Mouse (Mus musculus): ENCODE measurements at regions not wholly inside any gene's neighbourhood (a gene's known extent, or its start where the extent isn't known, plus 50 kb on each side); places are given as distances from the start of the nearest gene placed in this dataset.

- no peak overlapping the region for H3K9ac ChIP-seq (ENCODE audit: insufficient read depth, low read depth)
- H3K79me2 ChIP-seq (replicated peaks; ENCODE audit: control insufficient read depth, extremely low read depth, insufficient read depth, poor library complexity, severe bottlenecking), result no peaks in the 10 kb centered on the region
- no peak overlapping the region for H3K4me3 ChIP-seq (replicated peaks in 1 of 3; ENCODE audit: low read depth in 2 of 3, low read length in 2 of 3, poor library complexity in 1 of 3)
- peaks cover 18% of the 10 kb centered on the region for H3K9me3 ChIP-seq (replicated peaks; ENCODE audit: low read length)
- in situ Hi-C loops (cut with MboI; ENCODE audit: low pct_ligation_motif_present, low pct_unique_long_range_greater_than_20kb, low sequenced_read_pairs) (no loop called here), dilution Hi-C loops (cut with MboI; ENCODE audit: extremely low pct_ligation_motif_present, extremely low pct_unique_long_range_greater_than_20kb, low sequenced_read_pairs) (no loop called here)
- TF ChIP-seq GABPA (IDR thresholded peaks at IDR 0.05; ENCODE audit: insufficient replicate concordance, low read depth, low read length) (no peak), CTCF (conservative IDR thresholded peaks at IDR 0.05 in 1 of 2, IDR thresholded peaks at IDR 0.05 in 1 of 2; ENCODE audit: low read depth in 2 of 2, low read length in 2 of 2) (no peak; a peak in 1 of 4 replicates), EP300 (IDR thresholded peaks at IDR 0.05; ENCODE audit: low read length) (no peak), ELF1 (IDR thresholded peaks at IDR 0.05; ENCODE audit: low read depth, low read length) (no peak), MAX (IDR thresholded peaks at IDR 0.05; ENCODE audit: low read length) (no peak), POLR2A (IDR thresholded peaks at IDR 0.05; ENCODE audit: low read depth, low read length) (no peak), PAX5 (IDR thresholded peaks at IDR 0.05; ENCODE audit: low read length) (no peak), NRF1 (IDR thresholded peaks at IDR 0.05; ENCODE audit: low read depth, low read length) (no peak)
- no peak for DNase-seq (ENCODE audit: extremely low read depth)
- H3K27me3 ChIP-seq (replicated peaks), result no peaks in the 10 kb centered on the region
- no peak overlapping the region for H3K4me2 ChIP-seq (ENCODE audit: insufficient read depth, low read depth, poor library complexity, severe bottlenecking)
- H3K36me3 ChIP-seq (replicated peaks in 1 of 2; ENCODE audit: control insufficient read depth in 1 of 2, insufficient read depth in 1 of 2, low read length in 1 of 2), result no peaks in the 10 kb centered on the region
- peaks cover 2 to 20% of the 10 kb centered on the region in 2 experiments; a peak in 2 of 4 replicates for H3K4me1 ChIP-seq (ENCODE audit: control insufficient read depth in 1 of 2, insufficient read depth in 2 of 2)
- H3K27ac ChIP-seq (ENCODE audit: insufficient read depth, low read depth), result no peak overlapping the region
Observed at GRCm38 (mm10) chr2:128503136-128503935, 87.7 kb upstream of the Spdye4c start.

DNA sequence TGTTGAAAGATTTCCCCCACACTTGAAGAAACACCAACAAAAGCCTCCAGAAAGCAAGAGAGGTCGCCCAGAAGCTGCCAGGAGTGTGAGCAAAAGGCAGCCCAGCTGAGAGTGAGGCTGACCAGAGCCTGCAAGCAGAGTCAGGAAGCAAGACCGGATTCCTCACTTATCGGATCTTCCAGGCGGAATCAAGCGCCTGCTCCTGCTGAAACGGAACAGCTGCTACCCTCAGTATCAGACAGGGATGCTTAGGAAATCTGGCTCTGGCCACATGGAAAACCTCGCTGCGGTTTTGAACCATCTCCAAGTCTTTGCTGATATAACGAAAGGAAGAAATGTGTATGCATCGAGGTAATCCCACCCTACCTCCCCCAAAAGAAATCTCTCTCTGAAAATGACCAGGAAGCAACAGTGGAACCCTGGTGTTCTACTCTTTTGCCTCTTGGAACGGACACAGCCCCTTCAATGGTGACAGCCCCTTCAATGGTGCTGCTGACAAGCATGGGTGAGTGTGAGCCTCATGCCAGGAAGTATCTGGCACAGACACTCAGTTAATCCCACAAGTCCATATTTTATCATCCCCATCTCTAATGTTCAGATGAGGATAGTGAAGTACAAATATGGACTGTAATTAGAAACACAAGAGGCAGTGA lies 83.3 kb upstream of the Spdye4c start:
- H3K4me2 ChIP-seq (ENCODE audit: insufficient read depth, low read depth, poor library complexity, severe bottlenecking), result no peak overlapping the region
- TF ChIP-seq ZMIZ1 (IDR thresholded peaks at IDR 0.05; ENCODE audit: low read depth, low read length), result no peak
- TF ChIP-seq ZC3H11A (IDR thresholded peaks at IDR 0.05; ENCODE audit: low read depth, low read length), result no peak
- no peak for TF ChIP-seq CHD2 (IDR thresholded peaks at IDR 0.05; ENCODE audit: low read length)
- TF ChIP-seq CTCF (conservative IDR thresholded peaks at IDR 0.05 in 1 of 2, IDR thresholded peaks at IDR 0.05 in 1 of 2; ENCODE audit: low read depth in 2 of 2, low read length in 2 of 2), result no peak
- TF ChIP-seq MYC (IDR thresholded peaks at IDR 0.05; ENCODE audit: low read depth, low read length), result no peak
- no peak for TF ChIP-seq HCFC1 (IDR thresholded peaks at IDR 0.05; ENCODE audit: low read depth, low read length)
- TF ChIP-seq ETS1 (conservative IDR thresholded peaks at IDR 0.05; ENCODE audit: low read depth, low read length), result no peak
- no peak for TF ChIP-seq POLR2AphosphoS2 (IDR thresholded peaks at IDR 0.05; ENCODE audit: low read depth, low read length)
- no peak for TF ChIP-seq NELFE (IDR thresholded peaks at IDR 0.05; ENCODE audit: low read depth, low read length)
- TF ChIP-seq UBTF (IDR thresholded peaks at IDR 0.05; ENCODE audit: low read depth, low read length), result no peak
- TF ChIP-seq JUN (IDR thresholded peaks at IDR 0.05; ENCODE audit: insufficient read depth, low read depth, low read length), result no peak
- no peak overlapping the region for H3K4me3 ChIP-seq (replicated peaks in 1 of 3; ENCODE audit: low read depth in 2 of 3, low read length in 2 of 3, poor library complexity in 1 of 3)
- no peaks in the 10 kb centered on the region for H3K36me3 ChIP-seq (replicated peaks in 1 of 2; ENCODE audit: control insufficient read depth in 1 of 2, insufficient read depth in 1 of 2, low read length in 1 of 2)
- dilution Hi-C loops (cut with MboI; ENCODE audit: extremely low pct_ligation_motif_present, extremely low pct_unique_long_range_greater_than_20kb, low sequenced_read_pairs), result no loop called here
- H3K79me2 ChIP-seq (replicated peaks; ENCODE audit: control insufficient read depth, extremely low read depth, insufficient read depth, poor library complexity, severe bottlenecking), result no peaks in the 10 kb centered on the region
- H3K4me1 ChIP-seq (ENCODE audit: control insufficient read depth in 1 of 2, insufficient read depth in 2 of 2), result peaks cover 0 to 10% of the 10 kb centered on the region in 2 experiments; a peak in 2 of 4 replicates
- no peak overlapping the region for H3K27ac ChIP-seq (ENCODE audit: insufficient read depth, low read depth)
- in situ Hi-C loops (cut with MboI; ENCODE audit: low pct_ligation_motif_present, low pct_unique_long_range_greater_than_20kb, low sequenced_read_pairs), result no loop called here
- H3K9me3 ChIP-seq (replicated peaks; ENCODE audit: low read length), result peaks cover 12% of the 10 kb centered on the region
- H3K27me3 ChIP-seq (replicated peaks), result no peaks in the 10 kb centered on the region
- no peak overlapping the region for H3K9ac ChIP-seq (ENCODE audit: insufficient read depth, low read depth)
- DNase-seq (ENCODE audit: extremely low read depth), result no peak

All from CH12.LX (cell line).